Mouse (Mus musculus) testis, adult 2 months (tissue): ENCODE data around the gene Kirrel3.

Source experiments
- CTCF ChIP-seq: fragments of 200-500 bp; IDR thresholded peaks from 2 replicates; pipeline ENCODE4 v1.5.1; 2012; ENCODE audit warnings: low read depth, mild to moderate bottlenecking, inconsistent platforms, low read length, moderate library complexity; ENCODE audit not compliant: control insufficient read depth, insufficient read depth, insufficient replicate concordance
- POLR2A ChIP-seq: fragments of 200-500 bp; IDR thresholded peaks from 2 replicates; pipeline ENCODE4 v1.6.1; 2012; ENCODE audit warnings: low read depth, mild to moderate bottlenecking, inconsistent platforms, low read length, moderate library complexity; ENCODE audit not compliant: control insufficient read depth

- TF ChIP-seq CTCF (no peak), POLR2A (no peak)
Observed at GRCm38 (mm10) chr9:34492121-34492520, 6.4 kb downstream of the Kirrel3 start.
